ENCODE assay signal across 18 mouse cellular contexts in genomic region chr19:47213470-47213869, GRCm38 (mm10). TPM values are rescaled to one million over a fixed set of nuclear protein-coding genes. Genes with fewer than 3 reads are reported as not detected.
DNase-seq lines count a peak whose midpoint lies in the region; ATAC-seq and TF ChIP-seq lines count a peak whose summit lies in the region.
"Had no signal": no experiment of that assay in that cellular context is flagged by ENCODE, and none has a peak within 500 bp of the region (broad histone marks: within the 10 kb centered on the region; RNA-seq: fewer than 3 reads in every experiment).

No protein-coding gene starts in this region.

- peak; percentile 20 for TF ChIP-seq CTCF in heart, adult 2 months (IDR thresholded peaks at IDR 0.05)
- peak; percentile 51 for TF ChIP-seq CTCF in liver, postnatal 0 days (IDR thresholded peaks at IDR 0.05; ENCODE audit: low read depth)
- peak; percentile 69 for TF ChIP-seq CTCF in E14TG2a.4 (conservative IDR thresholded peaks at IDR 0.05; ENCODE audit: low read length)

- H3K4me1 ChIP-seq in heart, adult 2 months (ENCODE audit: control insufficient read depth, insufficient read depth, low read length): no peaks in the 10 kb centered on the region
- H3K4me1 ChIP-seq in liver, postnatal 0 days (ENCODE audit: insufficient read depth): no peaks in the 10 kb centered on the region; the same call in 1 of the 2 replicates
- no peaks in the 10 kb centered on the region for H3K4me1 ChIP-seq in liver, embryonic 12.5 days
- peaks cover 8% of the 10 kb centered on the region for H3K4me1 ChIP-seq in E14TG2a.4 (replicated peaks; ENCODE audit: low read depth, low read length)

- no peak for ATAC-seq in liver, postnatal 0 days
- ATAC-seq in liver, embryonic 12.5 days: no peak
- ATAC-seq: activated CD4-positive, CD25-positive, alpha-beta regulatory T cell, adult 4 months had no signal

- DNase-seq in heart, adult 2 months: no peak
- no peak for DNase-seq in heart, adult 18-20 months
- DNase-seq in liver, postnatal 0 days: no peak
- peak; percentile 20 for DNase-seq in WW6 (ENCODE audit: low read depth, low spot score)
- DNase-seq in left cerebral cortex, adult 8-10 months (ENCODE audit: low spot score in 2 of 2): no peak
- DNase-seq: cerebellum, adult 11 months; heart, postnatal 10 days; lung, adult 2 months had no signal

- WGBS in heart, adult 2 months: 45% methylated on average over 1 of the region's 1 CpGs
- WGBS in liver, postnatal 0 days (ENCODE audit: insufficient replicate concordance): 42% methylated on average over 1 of the region's 1 CpGs
- 40% methylated on average over 1 of the region's 1 CpGs for WGBS in liver, embryonic 12.5 days (ENCODE audit: insufficient replicate concordance)

- H3K4me3 ChIP-seq in heart, adult 2 months: no peak overlapping the region
- H3K4me3 ChIP-seq in liver, postnatal 0 days (ENCODE audit: low read depth, low read length): no peak overlapping the region
- no peak overlapping the region for H3K4me3 ChIP-seq in liver, embryonic 12.5 days
- no peak overlapping the region for H3K4me3 ChIP-seq in E14TG2a.4 (replicated peaks; ENCODE audit: low read length)
- H3K4me3 ChIP-seq: hindbrain, embryonic 15.5 days had no signal

- no peaks in the 10 kb centered on the region for H3K9me3 ChIP-seq in liver, postnatal 0 days (ENCODE audit: low read length)
- no peaks in the 10 kb centered on the region for H3K9me3 ChIP-seq in liver, embryonic 12.5 days (replicated peaks)
- H3K9me3 ChIP-seq in E14TG2a.4 (ENCODE audit: low read length): peaks cover 14% of the 10 kb centered on the region
- H3K9me3 ChIP-seq: G1E; hindbrain, embryonic 15.5 days had no signal

- intact Hi-C loops in heart, adult 2 months (cut with DNase I): no loop called here

- no peak overlapping the region for H3K4me2 ChIP-seq in liver, postnatal 0 days (ENCODE audit: low read depth, low read length)
- no peak overlapping the region for H3K4me2 ChIP-seq in liver, embryonic 12.5 days
- H3K4me2 ChIP-seq: hindbrain, embryonic 15.5 days had no signal

- H3K27ac ChIP-seq in heart, adult 2 months: no peak overlapping the region
- no peak overlapping the region for H3K27ac ChIP-seq in liver, postnatal 0 days (ENCODE audit: low read depth)
- no peak overlapping the region for H3K27ac ChIP-seq in liver, embryonic 12.5 days
- H3K27ac ChIP-seq: hindbrain, embryonic 15.5 days had no signal

- no peak for TF ChIP-seq POLR2A in heart, adult 2 months (IDR thresholded peaks at IDR 0.05; ENCODE audit: insufficient read depth, low read depth, low read length)

- no peaks in the 10 kb centered on the region for H3K36me3 ChIP-seq in heart, adult 2 months (ENCODE audit: control insufficient read depth, insufficient read depth, low read length)
- H3K36me3 ChIP-seq in liver, postnatal 0 days (replicated peaks; ENCODE audit: insufficient read depth, low read length): no peaks in the 10 kb centered on the region
- no peaks in the 10 kb centered on the region for H3K36me3 ChIP-seq in liver, embryonic 12.5 days
- no peaks in the 10 kb centered on the region for H3K36me3 ChIP-seq in E14TG2a.4 (ENCODE audit: insufficient read depth, low read length)
- H3K36me3 ChIP-seq: G1E; hindbrain, embryonic 15.5 days had no signal

- no peaks in the 10 kb centered on the region for H3K27me3 ChIP-seq in heart, adult 2 months (ENCODE audit: control insufficient read depth, insufficient read depth, low read length)
- H3K27me3 ChIP-seq in liver, postnatal 0 days (ENCODE audit: insufficient read depth, low read length): no peaks in the 10 kb centered on the region
- no peaks in the 10 kb centered on the region for H3K27me3 ChIP-seq in liver, embryonic 12.5 days (replicated peaks)
- no peaks in the 10 kb centered on the region for H3K27me3 ChIP-seq in E14TG2a.4 (ENCODE audit: insufficient read depth, low read length)
- H3K27me3 ChIP-seq: hindbrain, embryonic 15.5 days had no signal

- no peak overlapping the region for H3K9ac ChIP-seq in heart, adult 2 months (ENCODE audit: low read depth, low read length)
- H3K9ac ChIP-seq in liver, postnatal 0 days (replicated peaks): no peak overlapping the region
- no peak overlapping the region for H3K9ac ChIP-seq in liver, embryonic 12.5 days
- H3K9ac ChIP-seq: hindbrain, embryonic 15.5 days had no signal

- no peak for TF ChIP-seq EP300 in heart, adult 2 months (IDR thresholded peaks at IDR 0.05; ENCODE audit: insufficient read depth, low read depth, low read length)
- no peak for TF ChIP-seq EP300 in liver, postnatal 0 days (IDR thresholded peaks at IDR 0.05; ENCODE audit: low read depth)

- no peaks in the 10 kb centered on the region for H3K79me2 ChIP-seq in heart, adult 2 months (replicated peaks; ENCODE audit: control insufficient read depth, insufficient read depth, low read length)

RNA-seq across cellular contexts. Expression of gene Neurl1a, which starts 34.9 kb away (rescaled TPM):
- 1 to 10 TPM; 1.5 to 1.7 TPM for total RNA-seq in heart, adult 2 months (2021)
- polyA plus RNA-seq in heart, adult 2 months (2012; rRNA removed): 1.1 and 2.5 TPM in 2 replicates
- 1 to 10 TPM; 1.9 TPM for total RNA-seq in heart, adult 18-20 months (2021)
- 0.76 and 0.89 TPM in 2 replicates for polyA plus RNA-seq in liver, postnatal 0 days (2015; fragmentation: Nextera tagmentation; extraction: Ambion mirVana)
- polyA plus RNA-seq in liver, embryonic 12.5 days (2016; fragmentation: Nextera tagmentation; extraction: Ambion mirVana): 2.2 and 2.6 TPM in 2 replicates
- 100 to 1,000 TPM; 159 to 179 (median 172) TPM for total RNA-seq in left cerebral cortex, adult 8-10 months (2022)
- total RNA-seq: granulocyte monocyte progenitor cell, adult 5-6 weeks; megakaryocyte, adult 5-6 weeks had no signal
- polyA plus RNA-seq: G1E had no signal

RNA-seq across cellular contexts. Expression of gene Calhm3, which starts 55.9 kb away (rescaled TPM):
- not detected for total RNA-seq in heart, adult 2 months (2021)
- polyA plus RNA-seq in heart, adult 2 months (2012; rRNA removed): not detected in 2 replicates
- total RNA-seq in heart, adult 18-20 months (2021): not detected
- polyA plus RNA-seq in liver, postnatal 0 days (2015; fragmentation: Nextera tagmentation; extraction: Ambion mirVana): not detected in 2 replicates
- polyA plus RNA-seq in liver, embryonic 12.5 days (2016; fragmentation: Nextera tagmentation; extraction: Ambion mirVana): not detected in 2 replicates
- total RNA-seq in left cerebral cortex, adult 8-10 months (2022): not detected
- total RNA-seq: granulocyte monocyte progenitor cell, adult 5-6 weeks; heart, postnatal 10 days; left cerebral cortex, postnatal 36 days; megakaryocyte, adult 5-6 weeks had no signal
- polyA plus RNA-seq: activated CD4-positive, CD25-positive, alpha-beta regulatory T cell, adult 4 months; G1E; hindbrain, embryonic 15.5 days; kidney, embryonic 16.5 days; lung, adult 2 months; spleen, adult 2 months had no signal

Comparison
In these comparisons a context has a peak if more than half of its experiments do, and no peak if none do; other contexts are left out.
1. RNA of gene Neurl1a, which starts 34.9 kb away (total RNA-seq): 159 to 179 TPM in left cerebral cortex, adult 8-10 months; 1.9 TPM in heart, adult 18-20 months and 1.5 to 1.7 TPM in heart, adult 2 months; every median in the first group is over 10 times any median in the second.
2. Peak in every context shown above with its lines, with median percentiles within 50 percentile points of each other: CTCF ChIP-seq.